Mouse (Mus musculus) fat pad, adult 2 months (tissue): ENCODE results near the gene Ctns.

Experiments used
- DNase-seq: peaks from one replicate; pipeline ENCODE4 v3.0.0-alpha.2; 2011; ENCODE audit warnings: low read depth, low spot score; ENCODE audit errors: extremely low read depth

Gene Ctns

DNA sequence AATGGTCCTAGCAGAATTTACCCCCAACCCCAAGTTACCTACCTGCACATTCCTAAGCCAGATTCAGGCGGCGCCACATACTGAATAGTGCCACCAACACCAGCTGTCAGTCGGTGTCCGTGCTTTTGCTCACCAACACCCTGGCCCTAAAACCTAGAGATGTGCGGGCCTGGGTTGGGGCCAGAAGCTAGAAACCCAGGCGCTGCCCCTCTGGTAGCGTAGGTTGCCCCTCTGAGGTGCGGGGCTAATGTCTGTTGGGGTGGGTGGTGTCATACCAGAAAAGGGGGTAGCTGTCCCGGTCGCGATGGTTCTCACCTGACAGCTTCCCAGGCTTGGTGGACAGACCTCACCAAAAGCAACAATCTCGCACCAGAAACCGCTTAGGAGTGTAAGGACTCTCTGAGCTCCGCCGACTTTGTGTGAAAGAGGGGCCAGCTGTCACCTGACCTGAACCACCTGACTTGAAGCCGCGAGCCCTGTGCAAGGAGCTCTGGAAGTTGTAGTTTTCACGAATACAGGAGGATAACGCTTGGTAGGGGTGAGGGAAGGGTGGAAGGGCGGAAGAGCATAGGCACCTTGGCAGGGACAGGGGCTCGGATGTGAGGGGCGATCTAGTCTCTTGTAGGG lies at the start of gene Ctns:
Gene Ctns, minus strand, starts transcription at position 440 of the 627 bp plus-strand sequence.
- no peak for DNase-seq

DNA sequence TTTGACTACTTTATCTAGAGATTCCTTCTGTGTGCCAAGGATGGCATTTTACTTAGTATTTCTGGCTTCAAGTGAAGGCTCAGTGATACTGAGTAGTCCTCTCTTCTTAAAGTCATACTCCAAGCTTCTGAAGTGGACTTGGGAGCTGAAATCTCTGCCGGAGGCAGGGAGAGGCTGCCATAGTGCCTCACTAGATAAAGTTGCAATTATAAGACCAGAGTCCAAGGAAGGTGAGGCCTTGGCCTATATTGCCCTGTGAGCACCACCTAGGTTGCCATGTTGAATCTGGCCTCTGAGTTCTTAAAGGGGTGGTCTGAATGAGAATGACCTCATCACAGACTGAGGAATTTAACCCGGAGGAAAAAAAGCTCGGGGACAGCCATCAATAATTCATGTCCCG lies 43.9 kb upstream of the Ctns start:
- DNase-seq, result no peak

DNA sequence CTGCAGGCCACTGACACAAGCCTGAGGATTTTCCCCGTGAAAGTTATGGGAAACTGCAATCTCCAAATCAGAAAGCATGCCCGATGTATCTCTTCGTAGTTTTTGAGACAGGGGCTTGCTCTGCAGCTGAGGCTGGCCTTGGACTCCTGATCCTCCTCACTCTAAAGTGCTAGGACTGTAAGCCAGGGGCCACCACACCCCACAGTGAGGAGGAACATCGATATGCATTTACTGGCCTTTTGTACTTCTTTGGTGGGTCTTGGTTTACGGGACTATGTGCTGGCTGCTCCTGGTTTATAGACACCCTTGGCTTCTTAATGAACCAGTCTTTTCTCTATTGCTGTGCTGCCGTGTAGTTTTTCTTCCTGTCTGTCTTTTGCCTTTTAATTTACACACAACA lies 43.4 kb upstream of the Ctns start:
- no peak for DNase-seq

DNA sequence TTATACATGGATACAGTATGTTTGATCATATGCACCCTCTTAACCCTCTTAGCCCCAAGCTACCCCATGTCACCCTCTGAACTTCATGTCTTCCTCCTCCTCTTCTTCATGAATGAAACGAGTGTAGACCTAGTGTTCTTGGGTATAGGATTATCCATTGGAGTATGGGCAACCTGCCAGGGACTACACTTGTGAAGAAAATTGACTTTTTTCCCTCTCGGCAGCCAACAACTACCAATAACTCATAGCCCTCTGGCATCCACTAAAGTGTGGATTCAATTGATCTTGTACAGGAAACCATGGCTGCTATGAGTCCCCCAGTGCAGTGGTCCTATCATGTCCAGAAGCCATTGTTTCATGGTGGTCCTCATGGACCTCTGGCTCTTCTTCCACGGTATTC lies 37.9 kb upstream of the Ctns start:
- DNase-seq, result no peak

DNA sequence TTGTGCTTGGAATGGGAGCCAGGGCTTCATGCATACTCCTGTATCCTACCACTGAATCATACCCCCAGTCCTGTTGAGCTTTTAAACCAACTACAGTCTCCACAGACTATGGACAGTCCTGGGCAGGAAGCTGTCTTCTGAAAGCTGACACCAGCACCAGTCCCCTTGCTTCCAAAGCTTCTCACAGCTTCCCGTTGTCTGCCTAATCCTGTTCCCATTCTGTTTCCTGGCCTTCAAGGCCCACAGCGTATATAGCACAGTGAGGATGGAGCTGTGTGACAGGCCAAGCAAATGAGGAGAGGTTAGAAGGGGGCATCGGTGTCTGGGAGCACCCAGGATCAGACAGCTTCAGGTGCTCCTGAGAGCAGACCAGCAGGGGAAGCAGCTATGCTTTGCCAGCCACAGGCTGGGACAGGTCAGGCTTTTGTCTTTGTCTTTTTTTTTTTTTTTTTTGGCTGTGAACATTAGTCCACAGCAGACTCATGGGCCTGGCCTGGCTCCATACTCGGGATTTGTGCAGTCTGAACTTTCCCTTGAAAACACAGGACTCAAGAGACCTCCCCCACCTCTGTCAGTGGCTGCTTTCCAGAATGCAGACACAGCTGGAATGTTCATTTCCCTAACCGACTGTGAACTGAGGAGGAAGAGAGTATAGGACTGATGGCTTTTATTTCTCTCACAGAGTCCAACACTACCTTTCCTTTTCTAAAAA lies 37.3 kb upstream of the Ctns start:
- peak; percentile 82 for DNase-seq

DNA sequence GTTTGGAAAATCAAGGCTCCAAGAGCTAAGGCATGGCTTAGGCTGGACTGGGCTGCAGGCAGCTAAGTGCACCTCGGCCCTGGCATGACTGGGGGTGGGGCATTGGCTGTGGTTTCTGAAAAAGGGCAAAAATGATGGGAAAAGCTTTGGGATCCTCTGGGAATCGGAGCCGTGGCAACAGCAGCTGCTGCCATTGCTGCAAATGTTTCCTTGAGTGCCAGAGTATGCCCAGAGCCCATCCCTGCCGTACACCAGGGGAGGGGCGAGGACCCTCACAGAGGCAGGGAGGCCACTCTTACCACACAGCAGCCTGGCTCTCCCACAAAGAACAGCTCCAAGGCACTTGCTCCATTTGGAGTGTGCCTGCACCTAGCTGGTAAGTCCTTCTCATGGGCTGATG lies 35.1 kb upstream of the Ctns start, which contains the start of gene Trpv1:
Gene Trpv1, plus strand, starts transcription at position 301 of the 400 bp plus-strand sequence.
- no peak for DNase-seq

DNA sequence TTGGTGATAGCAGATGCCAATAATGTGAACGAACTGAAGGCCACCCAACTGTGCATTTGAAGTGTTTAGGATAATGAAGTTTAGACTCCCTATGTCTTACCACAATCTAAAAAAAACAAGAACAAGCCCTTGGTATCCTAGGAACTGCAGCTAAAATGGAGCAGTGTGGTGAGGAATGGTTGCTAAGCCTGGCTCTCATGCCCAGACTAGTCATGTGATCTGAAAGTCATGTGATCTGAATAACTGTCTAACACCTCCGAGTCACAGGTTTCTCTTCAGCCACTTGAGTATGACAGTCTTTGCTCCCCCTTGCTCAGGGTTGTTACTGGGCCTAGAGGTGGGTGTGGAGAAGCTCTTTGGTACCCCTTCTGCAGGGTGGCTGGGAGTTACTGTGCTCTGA lies 33.7 kb upstream of the Ctns start:
- no peak for DNase-seq

DNA sequence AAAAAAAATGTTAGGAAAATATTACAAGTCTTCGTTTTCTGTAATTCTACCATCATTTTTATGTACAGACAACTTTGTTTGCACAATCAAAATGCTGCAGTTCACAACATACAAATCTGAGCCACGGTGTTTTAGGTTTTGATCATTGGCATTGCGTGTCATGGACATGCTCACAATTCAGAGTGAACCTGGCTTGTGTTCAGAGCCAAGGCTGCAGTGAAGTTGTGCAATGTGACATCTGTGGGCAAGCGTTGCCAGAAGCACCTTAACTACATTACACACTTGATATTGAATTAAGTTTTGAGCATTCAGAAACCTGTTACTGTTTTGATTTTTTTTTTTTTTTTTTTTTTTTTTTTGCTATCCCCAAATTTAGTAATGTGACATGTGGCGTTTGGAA lies 31.2 kb upstream of the Ctns start:
- DNase-seq, result no peak

DNA sequence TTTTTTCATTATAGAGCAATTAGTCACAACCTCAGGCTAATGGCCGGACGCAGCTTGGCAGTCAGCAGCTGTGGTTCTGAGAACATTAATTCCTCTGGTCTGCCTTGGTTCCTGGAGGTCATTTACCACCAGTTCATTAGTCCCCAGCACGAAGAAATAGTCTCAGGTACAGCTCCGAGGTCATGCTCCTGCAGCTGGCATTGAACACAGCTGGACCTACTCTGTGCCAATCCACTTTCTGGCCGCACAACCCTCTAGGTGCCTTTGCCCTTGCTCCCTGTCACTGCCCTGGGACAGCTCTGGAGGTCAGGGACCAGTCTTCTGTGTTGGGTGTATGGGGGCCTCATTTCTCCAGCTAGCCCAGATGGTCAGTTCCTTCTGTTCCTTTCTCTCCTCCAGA lies 30.0 kb upstream of the Ctns start:
- DNase-seq, result no peak

DNA sequence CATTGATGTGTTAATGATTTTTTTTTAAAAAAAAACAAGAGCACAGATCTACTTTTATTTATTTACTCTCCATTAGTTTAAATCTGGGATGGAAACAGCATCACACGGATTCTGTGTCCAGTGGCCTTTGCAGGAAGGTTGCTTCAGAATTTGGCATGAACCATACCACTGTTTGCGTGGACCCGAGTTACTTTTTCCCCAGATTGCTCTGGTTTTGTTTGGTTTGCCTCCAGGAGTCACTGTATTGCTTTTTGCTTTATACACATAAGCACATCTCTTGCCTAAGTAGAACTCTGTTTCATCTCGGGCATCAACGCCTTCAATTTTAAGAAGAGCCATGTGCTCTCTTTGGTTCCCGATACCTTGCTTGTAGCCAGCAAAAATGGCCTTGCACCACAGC lies 27.0 kb upstream of the Ctns start:
- DNase-seq, result no peak

DNA sequence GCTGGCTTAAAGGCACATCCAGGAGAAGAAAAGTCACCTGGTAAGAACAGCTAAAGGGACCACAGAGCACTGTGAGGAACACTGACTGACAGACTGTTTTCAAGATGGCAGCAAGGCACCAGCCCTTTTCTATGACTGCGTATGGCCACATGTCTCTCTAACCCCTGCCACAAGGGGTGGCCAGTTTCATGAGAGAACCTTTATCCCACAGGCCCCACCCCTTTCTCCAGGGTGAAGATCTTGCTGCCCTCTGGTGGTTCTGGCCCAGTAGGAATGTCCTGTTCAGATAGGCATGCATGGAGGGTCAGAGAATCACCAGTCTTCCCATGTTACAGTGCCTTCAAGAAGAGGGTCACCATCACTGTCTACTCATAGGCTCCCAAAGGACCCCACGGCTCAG lies 25.1 kb upstream of the Ctns start:
- no peak for DNase-seq

DNA sequence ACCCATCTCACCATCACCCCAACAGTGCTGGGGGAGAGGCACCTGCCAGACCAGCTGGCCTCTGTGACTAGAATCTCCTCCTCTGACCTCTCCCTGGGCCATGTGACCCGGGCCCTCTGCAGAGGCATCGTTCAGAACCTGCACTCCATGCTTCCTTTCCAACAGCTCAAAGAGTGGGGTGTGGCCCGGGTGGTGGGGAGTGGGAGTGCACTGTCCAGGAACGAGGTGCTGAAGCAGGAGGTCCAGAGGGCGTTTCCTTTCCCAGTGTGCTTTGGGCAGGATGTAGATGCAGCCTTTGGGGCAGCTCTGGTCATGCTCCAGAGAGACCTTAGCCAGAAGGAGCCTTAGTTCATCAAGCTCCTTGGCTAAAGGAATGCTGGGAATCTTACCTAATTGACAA lies 24.0 kb upstream of the Ctns start:
- DNase-seq, result no peak

DNA sequence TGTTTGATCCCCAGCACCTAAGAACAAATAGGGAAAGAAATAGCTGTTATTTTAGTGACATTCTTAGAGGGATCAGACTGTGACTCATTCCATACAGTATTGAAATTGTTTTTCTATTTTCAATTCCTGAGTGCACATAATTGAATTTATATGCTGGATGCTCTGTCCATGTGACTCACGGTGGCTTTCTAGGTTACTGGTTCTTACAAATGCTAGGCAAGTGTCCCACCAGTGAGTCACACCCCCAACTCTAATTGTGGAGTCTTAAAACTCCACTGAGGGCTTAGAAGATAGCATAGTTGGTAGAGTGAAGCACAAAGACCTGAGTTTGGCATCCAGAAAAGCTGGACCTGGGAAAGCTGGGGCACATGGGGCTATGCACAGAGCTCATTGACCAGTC lies 21.8 kb upstream of the Ctns start:
- no peak for DNase-seq

DNA sequence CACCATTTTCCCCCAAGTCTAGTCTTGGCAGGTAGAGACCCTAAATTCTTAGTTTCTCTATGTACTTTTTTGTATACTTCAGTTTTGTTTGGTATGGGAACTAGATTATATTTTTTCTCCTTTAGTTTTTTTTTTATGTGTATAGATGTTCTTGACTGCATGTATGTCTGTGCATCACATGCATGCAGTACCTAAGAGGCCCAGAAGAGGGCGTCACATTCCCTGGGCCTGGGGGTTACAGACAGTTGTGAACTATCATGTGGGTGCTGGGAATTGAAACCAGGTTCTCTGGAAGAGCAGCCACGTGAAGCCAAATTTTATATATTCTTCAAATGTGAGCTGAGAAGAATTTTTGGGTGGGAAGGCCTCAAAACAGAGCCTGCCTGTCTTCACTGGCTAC lies 20.8 kb upstream of the Ctns start:
- no peak for DNase-seq

DNA sequence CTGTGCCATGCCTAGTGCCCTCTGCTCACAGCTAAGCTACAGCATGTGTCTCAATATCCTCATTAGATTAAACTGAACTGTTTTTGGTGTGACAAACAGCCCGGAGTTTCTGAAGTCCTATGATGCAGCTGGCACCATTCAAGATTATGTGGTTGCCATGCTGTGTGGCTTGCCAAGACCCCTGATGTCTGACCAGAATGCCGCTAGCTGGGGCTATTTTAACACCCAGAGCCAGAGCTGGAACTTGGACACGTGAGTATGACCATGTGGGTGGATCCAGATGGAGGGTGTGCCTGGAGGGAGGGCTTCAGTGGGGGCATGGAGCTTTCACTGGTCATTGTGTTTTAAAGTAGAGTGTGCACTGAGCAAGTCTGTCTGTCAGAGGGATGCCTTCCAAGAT lies 15.1 kb upstream of the Ctns start:
- no peak for DNase-seq

DNA sequence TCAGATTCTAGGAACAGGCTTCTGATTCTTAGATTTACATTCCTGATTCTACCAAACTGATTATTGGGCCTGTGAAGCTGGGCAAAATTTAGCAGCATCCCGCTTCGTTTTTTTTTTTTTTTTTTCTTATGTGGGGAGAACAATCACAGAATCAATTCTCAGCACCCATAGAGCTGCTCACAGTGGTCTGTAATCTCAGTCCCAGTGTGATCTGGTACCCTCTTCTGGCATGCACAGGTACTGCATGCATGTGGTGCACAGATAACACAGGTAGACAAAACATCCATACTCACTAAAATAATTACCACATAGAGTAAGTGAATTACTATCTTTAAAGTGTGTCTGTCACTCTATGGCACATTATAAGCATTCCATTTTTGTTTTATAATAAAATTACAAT lies 8.8 kb upstream of the Ctns start:
- DNase-seq, result no peak

DNA sequence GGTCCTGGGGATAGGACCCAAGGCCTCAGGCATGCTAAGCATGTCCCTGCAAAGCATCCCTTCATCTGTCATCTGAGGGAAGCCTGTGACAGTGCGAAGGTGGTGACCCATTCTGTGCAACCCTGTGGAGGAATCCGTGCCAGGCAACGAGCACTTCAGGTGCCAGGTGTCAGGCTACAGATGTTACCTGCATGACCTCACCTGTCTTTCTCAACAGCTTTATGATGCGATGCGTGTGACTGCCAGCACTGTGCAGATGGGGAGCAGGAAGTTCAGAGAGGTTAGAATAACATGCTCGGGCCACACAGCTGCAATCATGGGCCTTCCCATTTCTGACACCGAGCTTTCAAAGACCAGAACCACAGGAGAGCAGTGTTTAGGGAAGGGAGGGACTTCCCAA lies 6.4 kb upstream of the Ctns start:
- DNase-seq, result peak; percentile 80

DNA sequence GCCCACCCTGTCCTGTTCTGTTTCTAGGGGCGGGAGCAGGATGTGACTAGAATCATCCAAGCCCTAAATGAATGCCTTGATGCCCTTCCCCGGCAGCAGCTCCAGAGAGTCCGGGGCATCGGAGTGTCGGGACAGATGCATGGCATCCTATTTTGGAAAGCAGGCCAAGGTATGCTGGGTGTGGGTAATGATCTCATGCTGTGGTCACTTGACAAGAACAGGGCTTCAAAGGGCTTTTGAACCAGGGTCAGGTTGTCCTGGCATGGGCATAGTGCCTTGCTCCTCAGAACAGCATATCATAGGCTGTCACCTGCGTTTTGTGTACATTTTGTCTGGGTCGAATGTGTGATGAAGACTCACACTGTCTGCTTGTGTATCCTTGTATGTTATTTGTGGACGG lies 5.1 kb upstream of the Ctns start:
- no peak for DNase-seq

DNA sequence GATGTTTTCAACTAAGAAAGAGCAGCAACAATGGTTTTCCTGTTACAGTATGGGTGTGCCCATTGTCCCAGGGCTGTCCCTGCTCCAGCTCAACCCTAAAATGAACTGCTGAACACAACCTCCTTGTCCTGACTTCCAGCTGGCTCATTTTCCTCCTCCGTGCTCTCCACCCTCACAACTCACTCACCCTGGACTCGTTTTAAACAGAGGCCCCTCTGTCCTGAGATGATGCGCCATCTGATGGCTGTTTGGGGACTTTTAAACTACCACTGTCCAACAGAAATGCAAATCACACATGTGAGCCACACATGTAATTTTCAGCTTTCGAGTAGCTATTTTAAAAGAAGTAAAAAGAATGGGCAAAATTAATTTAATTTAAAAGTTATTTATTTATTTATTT lies 2.8 kb upstream of the Ctns start:
- DNase-seq, result no peak

DNA sequence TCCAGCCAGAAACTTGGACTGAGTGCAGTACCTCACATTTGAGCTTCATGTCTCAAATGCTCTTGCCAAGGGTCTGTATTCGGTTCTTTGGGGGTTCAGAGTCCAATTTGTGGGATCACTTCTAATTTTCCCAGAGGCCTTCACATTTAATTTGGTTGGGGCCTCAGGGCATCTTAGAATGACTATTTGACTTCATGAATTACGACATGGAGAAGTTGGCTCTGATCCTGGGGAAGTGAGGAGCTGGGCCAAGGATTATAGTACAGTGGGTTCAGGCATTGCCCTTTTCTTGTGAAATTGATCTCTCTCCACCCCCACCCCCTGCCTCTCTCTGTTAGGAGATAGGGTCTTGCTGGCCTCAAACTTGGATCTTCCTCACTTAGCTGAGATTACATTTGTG lies 2.2 kb upstream of the Ctns start:
- no peak for DNase-seq

DNA sequence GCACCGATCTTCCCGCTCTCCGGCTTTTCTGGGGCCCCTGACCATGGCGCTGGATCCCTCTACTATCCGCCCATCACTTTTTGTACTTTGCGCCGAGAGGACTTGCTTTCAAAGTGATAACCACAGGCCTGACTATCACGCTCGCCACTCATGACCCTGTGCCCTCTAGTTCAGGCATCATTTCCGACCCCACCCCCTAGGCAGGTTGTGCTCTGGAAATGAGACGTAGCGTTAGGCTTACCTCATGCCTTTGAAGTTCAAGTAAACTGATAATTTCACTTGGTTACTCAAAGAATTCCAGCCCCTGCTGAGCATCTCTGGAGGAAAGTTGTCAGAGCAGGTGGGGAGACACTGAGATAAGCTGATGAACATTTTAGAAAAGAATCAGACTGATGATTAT lies 1.0 kb upstream of the Ctns start:
- DNase-seq, result no peak

DNA sequence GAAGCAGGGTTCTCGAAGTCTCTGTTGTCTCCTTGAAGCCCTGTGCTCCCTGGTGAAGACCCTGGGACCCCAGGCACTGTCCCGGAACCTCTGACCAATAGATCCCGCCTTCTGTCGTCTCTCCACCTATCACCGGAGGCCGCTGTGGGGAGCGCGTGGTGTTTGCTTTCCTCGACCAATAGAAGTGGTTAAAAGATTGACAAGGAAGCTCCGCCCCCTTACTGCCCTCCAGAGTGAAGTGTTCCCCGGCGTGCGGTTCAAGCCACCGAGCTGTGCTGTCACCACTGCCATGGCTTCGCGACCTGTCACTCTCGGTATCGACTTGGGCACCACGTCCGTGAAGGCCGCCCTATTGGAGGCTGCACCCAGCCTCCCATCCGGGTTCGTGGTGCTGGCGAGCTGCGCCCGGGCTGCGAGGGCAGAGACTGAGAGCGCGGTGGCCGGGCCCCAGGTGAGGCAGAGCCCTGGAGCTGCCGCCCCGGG lies 429 bp upstream of the Ctns start, which contains the start of gene Shpk:
Gene Shpk, plus strand, starts transcription at position 231 of the 483 bp plus-strand sequence.
- no peak for DNase-seq

DNA sequence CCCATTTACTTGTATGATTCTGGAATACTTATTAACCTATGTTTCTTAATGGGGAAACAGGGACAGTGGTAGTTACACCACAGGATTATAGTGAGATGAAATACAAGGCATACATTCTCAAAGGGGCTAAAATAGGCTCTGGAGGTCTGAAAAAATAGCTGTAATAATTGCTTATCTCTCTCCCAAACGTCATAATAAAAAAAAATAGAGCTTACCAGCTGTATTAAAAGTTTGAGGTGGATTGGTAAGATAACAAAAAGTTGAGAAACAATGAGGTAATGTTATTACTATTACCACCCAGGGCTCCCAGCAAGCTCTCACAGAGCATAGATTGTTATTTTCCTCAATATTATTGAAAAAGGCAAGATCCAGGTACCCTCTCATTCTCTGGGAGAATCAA lies 652 bp downstream of the Ctns start:
- DNase-seq, result no peak
